Mouse (Mus musculus) liver, embryonic 14.5 days (tissue): ENCODE measurements around the gene Sardh.

ENCODE experiments used
- CTCF ChIP-seq: IDR thresholded peaks from 2 replicates; pipeline ENCODE4 v1.5.1; 2016; ENCODE audit warnings: antibody characterized with exemption, low read depth, control low read depth
- EP300 ChIP-seq: IDR thresholded peaks from 2 replicates; pipeline ENCODE4 v1.6.1; 2016; ENCODE audit warnings: antibody characterized with exemption, low read depth

DNA sequence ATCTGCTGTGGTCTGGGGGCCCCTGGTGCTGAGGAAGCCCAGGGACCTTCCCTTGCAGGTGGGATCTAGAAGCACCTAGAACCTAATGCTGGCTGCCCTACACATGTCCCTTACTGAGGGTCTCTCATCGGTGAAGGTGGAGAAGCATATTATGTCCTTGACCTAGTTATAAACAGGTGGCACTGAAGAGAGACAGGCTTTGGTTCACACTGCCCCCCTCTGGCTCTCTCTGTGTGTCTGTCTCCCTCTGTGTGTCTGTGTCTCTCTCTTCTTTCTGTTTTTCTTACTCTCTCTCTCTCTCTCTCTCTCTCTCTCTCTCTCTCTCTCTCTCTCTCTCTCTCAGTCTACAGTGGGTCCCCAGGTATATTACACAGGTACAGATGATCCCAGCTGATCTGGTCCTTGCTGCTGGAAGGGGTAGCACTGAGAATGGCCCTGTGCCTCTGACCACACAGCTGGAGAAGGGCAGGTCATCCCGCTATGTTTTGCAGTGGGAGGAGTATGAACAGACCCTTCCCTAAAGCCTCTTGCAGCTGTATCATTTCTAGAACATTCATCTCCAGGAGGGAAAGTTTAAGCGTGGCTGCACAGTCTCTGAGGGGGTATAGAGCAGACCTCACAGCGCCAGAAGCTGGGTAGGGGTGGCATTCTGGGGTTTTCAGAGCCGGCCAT lies 19.2 kb downstream of the Sardh start:
- TF ChIP-seq CTCF (no peak), EP300 (no peak)
